ENCODE assay signal across 8 mouse cellular contexts in the genomic region with DNA sequence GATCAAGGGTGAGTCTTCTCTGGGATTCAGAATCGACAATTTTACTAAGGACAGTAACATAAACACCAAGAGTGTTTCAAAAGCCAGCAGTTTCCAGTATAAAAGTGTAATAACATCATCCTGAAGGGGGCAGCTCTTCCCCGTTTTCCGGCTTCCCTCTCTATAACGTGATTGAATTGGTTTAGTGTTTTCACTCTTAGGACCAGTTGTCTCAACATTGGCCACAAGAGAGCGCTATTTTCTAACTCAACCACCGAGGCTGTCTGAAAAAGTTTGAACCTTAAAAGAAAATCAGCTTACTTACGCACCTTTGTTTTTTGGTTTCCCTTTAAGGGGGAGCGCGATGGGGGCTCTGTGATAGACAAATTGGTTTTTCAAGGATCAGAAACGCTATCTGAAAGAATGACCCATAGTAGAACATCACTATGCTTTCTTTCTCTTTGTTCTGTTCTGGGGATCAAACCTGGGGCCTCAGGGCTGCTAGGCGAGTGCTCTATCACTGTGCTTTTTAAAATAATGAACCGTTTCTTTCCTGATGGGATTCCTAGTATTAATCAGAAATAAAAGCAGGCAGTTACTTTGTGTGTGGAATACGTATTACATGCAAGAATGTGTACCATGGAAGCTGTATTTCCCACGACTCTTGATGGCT. TPM values are rescaled to one million over a fixed set of nuclear protein-coding genes. Genes with fewer than 3 reads are reported as not detected.
A peak's percentile ranks its signal among the peaks of the same experiment; 100 is the strongest.
DNase-seq lines count a peak whose midpoint lies in the region; ATAC-seq and TF ChIP-seq lines count a peak whose summit lies in the region.

No protein-coding gene starts in this region.

- no peak for ATAC-seq in heart, embryonic 14.5 days (ENCODE audit: insufficient number of reproducible peaks, insufficient read depth, low FRiP score, low read depth)
- peak; percentile 73 for ATAC-seq in kidney, postnatal 0 days (replicated peaks; ENCODE audit: low FRiP score, low read depth)
- ATAC-seq in monocyte, adult 5-6 weeks (replicated peaks; ENCODE audit: insufficient number of reproducible peaks, low FRiP score, low TSS enrichment, poor library complexity, severe bottlenecking) = peak; percentile 82

- no peaks in the 10 kb centered on the region for H3K36me3 ChIP-seq in heart, embryonic 14.5 days (ENCODE audit: control insufficient read depth, insufficient read depth, low read length)
- H3K36me3 ChIP-seq in kidney, postnatal 0 days (ENCODE audit: insufficient read depth, low read length) = no peaks in the 10 kb centered on the region
- H3K36me3 ChIP-seq in splenic B cell, adult 2 months (ENCODE audit: control insufficient read depth, insufficient read depth, low read length, poor library complexity, severe bottlenecking) = no peaks in the 10 kb centered on the region

- H3K9me3 ChIP-seq in heart, embryonic 14.5 days (ENCODE audit: control insufficient read depth, low read length) = no peaks in the 10 kb centered on the region
- no peaks in the 10 kb centered on the region for H3K9me3 ChIP-seq in kidney, postnatal 0 days (replicated peaks; ENCODE audit: low read length)

- 25% methylated on average over 14 of the region's 14 CpGs for WGBS in heart, embryonic 14.5 days
- WGBS in kidney, postnatal 0 days = 19% methylated on average over 14 of the region's 14 CpGs

- H3K4me2 ChIP-seq in heart, embryonic 14.5 days (ENCODE audit: low read length) = 0 out of 2 replicates have a peak overlapping the region, but pooled peaks have one; percentile 41
- peak overlapping the region; percentile 36 for H3K4me2 ChIP-seq in kidney, postnatal 0 days (ENCODE audit: low read length)

- no peak overlapping the region; a peak in 1 of 4 replicates for H3K4me3 ChIP-seq in heart, embryonic 14.5 days (ENCODE audit: control insufficient read depth in 1 of 2, insufficient read depth in 1 of 2, low read depth in 1 of 2, low read length in 2 of 2)
- no peak overlapping the region for H3K4me3 ChIP-seq in kidney, postnatal 0 days (replicated peaks; ENCODE audit: low read depth, low read length)

- peak; percentile 97 for TF ChIP-seq CTCF in kidney, postnatal 0 days (IDR thresholded peaks at IDR 0.05; ENCODE audit: low read depth)

- no peaks in the 10 kb centered on the region for H3K27me3 ChIP-seq in heart, embryonic 14.5 days (ENCODE audit: control insufficient read depth, insufficient read depth, low read length)
- no peaks in the 10 kb centered on the region for H3K27me3 ChIP-seq in kidney, postnatal 0 days (ENCODE audit: insufficient read depth, low read length)
- no peaks in the 10 kb centered on the region for H3K27me3 ChIP-seq in splenic B cell, adult 2 months (ENCODE audit: control insufficient read depth, insufficient read depth, low read length, poor library complexity, severe bottlenecking)

- H3K4me1 ChIP-seq in heart, embryonic 14.5 days (ENCODE audit: control insufficient read depth in 2 of 2, insufficient read depth in 2 of 2, low read length in 2 of 2) = no peaks in the 10 kb centered on the region; a peak in 1 of 4 replicates
- H3K4me1 ChIP-seq in kidney, postnatal 0 days (replicated peaks; ENCODE audit: insufficient read depth, low read length) = no peaks in the 10 kb centered on the region

- no peak overlapping the region for H3K9ac ChIP-seq in heart, embryonic 14.5 days (ENCODE audit: low read length)
- no peak overlapping the region for H3K9ac ChIP-seq in kidney, postnatal 0 days (ENCODE audit: low read depth, low read length)

- DNase-seq in CD4-positive, CD25-positive, alpha-beta regulatory T cell, adult 2 months (ENCODE audit: low read depth, low spot score) = peak; percentile 90
- DNase-seq in c-Kit-negative CD71-positive TER-119-positive erythroid progenitor cells, embryonic 14.5 days (ENCODE audit: low read depth, low spot score) = peak; percentile 40
- peak; percentile 79 for DNase-seq in fibroblast of lung, adult 2 months (ENCODE audit: low read depth)
- DNase-seq in kidney, postnatal 0 days (ENCODE audit: low spot score) = peak; percentile 96
- peak; percentile 70 for DNase-seq in liver
- DNase-seq in splenic B cell, adult 2 months (ENCODE audit: low read depth, low spot score) = peak; percentile 86

- H3K27ac ChIP-seq in heart, embryonic 14.5 days (replicated peaks in 1 of 2; ENCODE audit: control insufficient read depth in 1 of 2, insufficient read depth in 1 of 2, low read depth in 2 of 2, low read length in 2 of 2) = no peak overlapping the region
- H3K27ac ChIP-seq in kidney, postnatal 0 days = no peak overlapping the region

RNA-seq across cellular contexts. Expression of gene Gas2l3, which starts 18.2 kb away (rescaled TPM):
- polyA plus RNA-seq in heart, embryonic 14.5 days (2014; fragmentation: Nextera tagmentation; extraction: Ambion mirVana) = 24.0 and 25.5 TPM in 2 replicates
- polyA plus RNA-seq in kidney, postnatal 0 days (2015; fragmentation: Nextera tagmentation; extraction: Ambion mirVana) = 7.2 and 8.7 TPM in 2 replicates
- total RNA-seq in monocyte, adult 5-6 weeks (2017) = 1.3 to 6.1 TPM (median 1.7 TPM) in 3 replicates

Comparison
In these comparisons a context has a peak if more than half of its experiments do, and no peak if none do; other contexts are left out.
1. DNase-seq: peak in every context shown above with its lines; median percentile 96 in kidney, postnatal 0 days; 90 in CD4-positive, CD25-positive, alpha-beta regulatory T cell, adult 2 months; 86 in splenic B cell, adult 2 months; 79 in fibroblast of lung, adult 2 months; 70 in liver; 40 in c-Kit-negative CD71-positive TER-119-positive erythroid progenitor cells, embryonic 14.5 days.